Mouse (Mus musculus): ENCODE measurements at regions not wholly inside any gene's neighbourhood (a gene's known extent, or its start where the extent isn't known, plus 50 kb on each side); places are given as distances from the start of the nearest gene placed in this dataset.

- in situ Hi-C loops (cut with MseI, MboI) = no loop called here
Measured at GRCm38 (mm10) chr1:103360701-103361100, 1407.6 kb upstream of the Cdh20 start.

GRCm38 (mm10) chr1:103372811-103373210 is 1395.5 kb upstream of the Cdh20 start:
- in situ Hi-C loops (cut with MseI, MboI) = no loop called here

- in situ Hi-C loops (cut with MseI, MboI) = loop anchor here in 1 of 2 experiments (10.0 kb wide), 1 partner anchor 65 kb away; no protein-coding TSS in a partner anchor
Measured at GRCm38 (mm10) chr1:103420124-103420523, 1348.2 kb upstream of the Cdh20 start.

GRCm38 (mm10) chr1:103420994-103421637 is 1347.2 kb upstream of the Cdh20 start:
- in situ Hi-C loops (cut with MseI, MboI) = loop anchor here in 1 of 2 experiments (10.0 kb wide), 1 partner anchor 64 kb away; no protein-coding TSS in a partner anchor

GRCm38 (mm10) chr1:103421638-103422001 is 1346.7 kb upstream of the Cdh20 start:
- in situ Hi-C loops (cut with MseI, MboI) = loop anchor here in 1 of 2 experiments (10.0 kb wide), 1 partner anchor 63 kb away; no protein-coding TSS in a partner anchor

- in situ Hi-C loops (cut with MseI, MboI) = no loop called here
Measured at GRCm38 (mm10) chr1:103471514-103471913, 1296.8 kb upstream of the Cdh20 start.

GRCm38 (mm10) chr1:103503464-103504139 is 1264.7 kb upstream of the Cdh20 start:
- in situ Hi-C loops (cut with MseI, MboI) = no loop called here

Data from mouse trophoblast stem cell (cell line).